Mouse (Mus musculus): ENCODE data around the gene Cdc27.
"Not testable (repeated sequence)": the region's sequence is repeated elsewhere in the genome, so short reads cannot be mapped to it uniquely, and the experiment has no call there.

The Cdc27 gene

GRCm38 (mm10) chr11:104568326-104568725 lies 17.9 kb upstream of the Cdc27 start:
- DNase-seq: no peak

- no peak for DNase-seq
Measured at GRCm38 (mm10) chr11:104567736-104568135, 17.3 kb upstream of the Cdc27 start.

- DNase-seq: no peak
Measured at GRCm38 (mm10) chr11:104566796-104567195, 16.4 kb upstream of the Cdc27 start.

- DNase-seq: no peak
Measured at GRCm38 (mm10) chr11:104566097-104566496, 15.7 kb upstream of the Cdc27 start.

- DNase-seq: no peak
Measured at GRCm38 (mm10) chr11:104565172-104565571, 14.8 kb upstream of the Cdc27 start.

GRCm38 (mm10) chr11:104563496-104563895 lies 13.1 kb upstream of the Cdc27 start:
- no peak for DNase-seq

- DNase-seq: no peak
Measured at GRCm38 (mm10) chr11:104560971-104561370, 10.6 kb upstream of the Cdc27 start.

GRCm38 (mm10) chr11:104558651-104559403 lies 8.4 kb upstream of the Cdc27 start:
- DNase-seq: no peak

GRCm38 (mm10) chr11:104558065-104558464 lies 7.6 kb upstream of the Cdc27 start:
- no peak for DNase-seq

- DNase-seq: no peak
Measured at GRCm38 (mm10) chr11:104549438-104550405, 698 bp downstream of the Cdc27 start.

GRCm38 (mm10) chr11:104547502-104547901 lies 2.9 kb downstream of the Cdc27 start:
- no peak for DNase-seq

GRCm38 (mm10) chr11:104544507-104544906 lies 5.9 kb downstream of the Cdc27 start:
- DNase-seq: no peak

GRCm38 (mm10) chr11:104543337-104543736 lies 7.1 kb downstream of the Cdc27 start:
- not testable (repeated sequence) for DNase-seq

- DNase-seq: no peak
Measured at GRCm38 (mm10) chr11:104539811-104540210, 10.6 kb downstream of the Cdc27 start.

GRCm38 (mm10) chr11:104537945-104538555 lies 12.4 kb downstream of the Cdc27 start:
- no peak for DNase-seq

GRCm38 (mm10) chr11:104536843-104537242 lies 13.6 kb downstream of the Cdc27 start:
- no peak for DNase-seq

GRCm38 (mm10) chr11:104525935-104526334 lies 24.5 kb downstream of the Cdc27 start:
- DNase-seq: no peak

GRCm38 (mm10) chr11:104512436-104512835 lies 38.0 kb downstream of the Cdc27 start:
- DNase-seq: no peak

- peak; percentile 9 for DNase-seq
Measured at GRCm38 (mm10) chr11:104510606-104511005, 39.8 kb downstream of the Cdc27 start.

GRCm38 (mm10) chr11:104508455-104508854 lies 42.0 kb downstream of the Cdc27 start:
- no peak for DNase-seq

- no peak for DNase-seq
Measured at GRCm38 (mm10) chr11:104488292-104488691, 62.1 kb downstream of the Cdc27 start.

GRCm38 (mm10) chr11:104481971-104482370 lies 68.4 kb downstream of the Cdc27 start:
- DNase-seq: no peak

GRCm38 (mm10) chr11:104479505-104479904 lies 70.9 kb downstream of the Cdc27 start:
- DNase-seq: no peak

Measured in cerebellum, adult 9-10 months (tissue).